Mouse (Mus musculus): ENCODE measurements around the gene Tmem230.

Gene Tmem230

DNA sequence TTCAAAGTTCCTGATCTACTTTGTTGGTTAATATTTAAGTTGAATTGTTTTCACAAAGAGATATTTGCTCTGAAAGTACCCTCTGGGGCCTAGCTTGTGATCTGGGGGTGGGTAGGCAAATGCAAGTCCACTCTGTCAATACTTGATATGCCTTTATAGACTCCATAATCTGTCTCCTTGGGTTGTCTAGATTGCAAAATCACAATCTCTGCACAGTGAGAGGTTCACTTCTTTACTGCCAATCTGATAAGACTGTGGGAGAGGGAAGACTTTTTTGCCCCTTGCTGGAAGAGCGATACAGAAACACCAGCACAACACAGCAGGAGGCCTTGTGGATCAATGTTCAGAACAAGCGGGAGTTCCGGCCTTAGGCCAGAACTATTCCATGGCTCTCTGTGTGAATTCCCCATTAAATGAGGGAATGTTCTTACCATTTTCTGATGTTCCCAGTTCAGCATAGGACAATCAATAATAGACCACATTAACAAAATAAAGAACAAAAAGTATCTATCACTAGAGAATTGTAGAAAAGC is 15.1 kb downstream of the Tmem230 start:
- DNase-seq, result no peak

- DNase-seq, result no peak
Observed at GRCm38 (mm10) chr2:132224359-132224758, 23.2 kb downstream of the Tmem230 start.

DNA sequence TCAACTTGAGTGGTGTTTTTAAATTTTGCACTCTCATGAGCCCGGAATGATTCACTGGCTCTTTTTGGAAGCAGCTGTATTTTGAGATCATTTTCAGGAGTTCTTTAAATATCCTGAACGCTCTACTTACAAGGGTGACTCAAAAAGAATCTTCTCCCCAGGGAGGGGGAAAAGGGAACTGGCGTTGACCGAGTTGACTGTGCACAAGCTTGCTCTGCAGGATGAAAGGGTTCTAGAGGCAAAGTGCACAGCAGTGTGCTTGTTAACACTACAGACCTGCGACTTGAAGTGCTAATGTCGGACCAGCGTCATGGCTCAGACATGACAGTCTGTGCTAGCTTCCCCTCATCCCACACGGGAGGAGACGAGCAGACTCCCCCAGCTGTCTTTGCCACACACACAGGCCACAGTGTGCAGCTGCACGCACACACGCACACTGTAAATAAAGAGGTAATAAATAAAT is 26.0 kb downstream of the Tmem230 start:
- no peak for DNase-seq

GRCm38 (mm10) chr2:132211995-132212656 is 35.5 kb downstream of the Tmem230 start:
- no peak for DNase-seq

GRCm38 (mm10) chr2:132210806-132211312 is 36.7 kb downstream of the Tmem230 start:
- no peak for DNase-seq

DNA sequence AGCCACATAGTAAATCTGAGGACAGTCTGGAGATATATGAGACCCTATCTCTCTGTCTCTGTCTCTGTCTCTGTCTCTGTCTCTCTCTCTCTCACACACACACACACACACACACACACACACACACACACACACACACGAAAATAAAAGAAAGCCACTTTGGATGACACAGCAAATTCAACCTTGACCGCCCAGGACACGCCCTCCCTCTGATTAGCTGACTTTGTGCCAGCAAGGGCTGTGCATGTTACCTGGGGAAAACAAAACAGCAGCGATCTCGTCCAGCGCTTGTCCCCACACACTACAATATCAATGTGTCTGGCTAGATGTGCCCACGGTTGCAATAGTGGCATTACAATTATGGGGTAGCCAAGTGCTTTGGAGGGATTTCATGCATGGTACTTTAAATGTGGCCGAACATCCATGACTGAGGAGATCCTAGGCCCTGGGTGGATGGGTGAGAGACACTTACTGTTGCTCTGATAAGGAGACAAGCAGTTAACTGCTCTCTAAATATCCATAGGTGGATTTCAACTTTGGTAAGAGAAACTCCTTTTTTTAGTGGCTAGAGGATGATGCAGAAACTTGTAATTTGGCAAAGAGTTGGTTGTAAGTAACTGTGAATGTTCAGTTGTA is 39.2 kb downstream of the Tmem230 start:
- DNase-seq, result no peak

GRCm38 (mm10) chr2:132206316-132206881 is 41.2 kb downstream of the Tmem230 start:
- no peak for DNase-seq

DNA sequence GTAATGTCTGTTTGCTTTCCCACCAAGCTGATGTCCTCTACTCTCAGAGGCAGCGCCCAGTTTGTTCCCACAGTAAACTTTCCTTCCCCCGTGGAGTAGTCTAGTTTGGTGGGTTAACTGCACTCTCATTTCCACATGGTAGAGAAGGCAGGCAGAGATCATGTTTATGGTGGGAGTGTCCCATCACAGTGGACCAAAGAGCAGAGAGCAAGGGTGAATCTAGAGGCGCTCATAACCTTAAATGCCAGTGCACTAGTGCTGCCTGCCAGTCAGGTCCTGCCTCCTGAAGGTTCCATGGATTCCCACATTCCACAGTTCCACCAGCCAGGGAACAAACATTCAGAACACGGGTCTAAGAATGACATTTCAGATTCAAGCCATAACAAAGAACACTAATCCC is 42.1 kb downstream of the Tmem230 start:
- DNase-seq, result no peak

DNA sequence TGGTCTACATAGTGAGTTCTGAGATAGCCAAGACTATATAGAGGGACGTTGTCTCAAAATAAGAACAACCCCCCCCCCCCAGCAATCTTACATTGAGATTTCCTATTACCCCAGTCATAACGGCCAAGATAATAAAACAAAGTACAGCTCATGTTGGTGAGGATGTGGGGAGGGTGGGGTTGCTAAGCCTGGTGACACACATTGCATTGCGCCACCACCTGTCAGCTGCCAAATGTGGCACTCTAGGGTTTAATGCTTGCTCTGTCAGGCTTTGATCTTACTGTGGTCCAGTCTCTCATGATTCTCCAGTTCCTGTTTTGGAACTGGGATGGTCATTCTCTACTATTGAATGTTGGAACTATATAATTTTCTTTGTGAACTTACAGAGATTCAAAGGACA is 43.8 kb downstream of the Tmem230 start:
- no peak for DNase-seq

DNA sequence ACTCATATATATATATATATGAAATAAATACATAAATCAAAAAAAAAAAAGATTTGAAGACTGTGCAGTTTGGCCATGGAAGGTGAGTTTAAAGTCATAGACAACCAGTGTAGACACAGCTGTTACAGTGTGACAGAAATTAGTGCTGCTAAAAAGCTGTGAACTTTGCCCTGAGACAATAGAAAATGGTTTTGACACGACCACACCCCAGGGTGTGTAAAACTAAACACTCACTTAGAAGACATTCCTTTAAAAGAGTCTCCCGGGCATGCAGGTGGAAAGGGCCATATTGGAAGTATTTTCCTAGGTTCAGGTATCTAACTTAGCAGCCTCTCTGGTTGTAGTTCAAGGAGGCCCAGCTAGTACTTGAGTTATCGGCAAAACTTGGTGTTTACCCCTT is 44.4 kb downstream of the Tmem230 start:
- no peak for DNase-seq

DNA sequence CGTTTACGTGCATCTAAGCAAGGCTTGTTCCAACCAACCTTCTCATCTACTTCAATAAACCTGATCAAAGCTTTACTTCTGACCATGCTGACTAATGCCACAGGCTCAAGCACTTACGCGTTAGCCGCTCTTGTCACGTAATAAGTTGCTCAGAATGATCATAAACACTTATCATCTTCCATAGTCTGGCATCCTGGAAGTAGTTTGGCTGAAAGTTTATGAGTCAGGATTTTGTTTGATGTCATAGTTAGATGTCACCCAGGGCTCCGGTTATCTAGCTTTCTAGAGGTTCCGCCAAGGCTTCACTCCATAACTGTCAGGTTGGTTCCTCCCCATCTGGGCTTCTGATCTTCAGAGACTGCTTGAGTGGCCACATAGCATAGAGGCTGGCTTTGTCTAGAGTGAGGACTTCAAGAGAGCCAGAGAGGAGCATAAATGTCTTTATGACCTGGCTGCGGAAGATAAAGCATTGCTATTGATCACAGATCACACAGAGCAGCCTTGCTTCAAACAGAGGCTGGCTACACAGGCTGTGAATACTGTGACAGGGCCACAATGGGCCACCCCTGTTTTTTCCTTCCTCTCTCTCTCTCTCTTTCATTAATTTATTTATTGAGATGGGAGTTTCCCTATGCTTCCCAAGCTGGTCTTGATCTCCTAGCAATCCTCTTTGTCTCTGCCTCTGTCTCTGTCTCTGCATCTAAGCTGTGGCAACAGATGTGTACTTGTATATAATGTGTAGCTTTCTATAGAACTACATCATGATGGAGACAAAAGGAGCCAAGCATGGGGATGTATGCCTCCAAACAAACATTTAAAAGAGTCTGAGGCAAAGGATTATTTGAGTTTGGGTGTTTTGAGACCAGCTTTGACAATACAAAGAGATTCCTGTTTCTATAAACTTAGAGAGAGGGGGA is 49.3 kb downstream of the Tmem230 start:
- no peak for DNase-seq

DNA sequence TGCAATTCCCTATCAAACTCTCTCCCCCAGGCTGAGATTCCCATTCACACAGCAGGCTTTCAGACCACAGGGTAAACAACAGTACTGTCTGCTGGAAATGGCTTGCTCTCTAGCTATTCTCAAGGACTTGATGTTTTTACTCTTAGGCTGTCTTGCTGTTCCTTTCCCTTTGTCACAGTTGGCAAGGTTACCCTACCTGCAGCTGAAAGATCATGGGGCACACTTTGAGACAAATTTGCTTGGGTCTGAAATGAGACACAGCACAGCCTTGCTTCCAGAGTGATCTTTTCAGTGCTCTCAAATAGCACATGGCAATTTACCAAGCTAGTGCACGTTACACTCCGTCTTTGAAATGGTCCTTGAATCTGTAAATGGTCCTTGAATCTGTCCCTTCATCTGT is 52.0 kb downstream of the Tmem230 start:
- DNase-seq, result no peak

GRCm38 (mm10) chr2:132190602-132191161 is 56.9 kb downstream of the Tmem230 start:
- DNase-seq, result no peak
